Mouse (Mus musculus): ENCODE results near the gene Fam161b. TPM values are rescaled to one million over a fixed set of nuclear protein-coding genes. Genes with fewer than 3 reads are reported as not detected.

Gene Fam161b
- total RNA-seq, 2 experiments from 2014 or later, result 7.8 to 10.0 TPM

Other genes with a start within 250 kb of the Fam161b start
- 10 to 100 TPM in 1 of 2 experiments, 1 to 10 TPM in 1; 9.4 to 10.5 TPM for gene Dnal1, start 247.5 kb downstream of the Fam161b start, total RNA-seq (2021)
- under 1 TPM; 0.17 to 0.31 TPM for gene Pnma1, start 213.3 kb downstream of the Fam161b start, total RNA-seq (2021)
- gene Elmsan1, start 143.0 kb downstream of the Fam161b start, total RNA-seq (2021), result 10 to 100 TPM; 15.7 to 16.9 TPM
- gene Ptgr2, start 76.6 kb downstream of the Fam161b start, total RNA-seq (2021), result 100 to 1,000 TPM; 178 to 179 TPM
- gene Zfp410, start 45.0 kb downstream of the Fam161b start, total RNA-seq (2021), result 10 to 100 TPM; 30.6 to 31.7 TPM
- 100 to 1,000 TPM in 1 of 2 experiments, 10 to 100 TPM in 1; 93.8 to 100 TPM for gene Coq6, start 176 bp downstream of the Fam161b start, total RNA-seq (2021)
- 10 to 100 TPM; 52.4 to 56.6 TPM for gene Entpd5, start 47.2 kb upstream of the Fam161b start, total RNA-seq (2021)
- gene Bbof1, start 47.2 kb upstream of the Fam161b start, total RNA-seq (2021), result 1 to 10 TPM; 1.7 to 1.9 TPM
- gene Rnf113a2, start 55.4 kb upstream of the Fam161b start, total RNA-seq (2021), result 1 to 10 TPM; 7.4 to 10.0 TPM
- gene Aldh6a1, start 89.2 kb upstream of the Fam161b start, total RNA-seq (2021), result 100 to 1,000 TPM in 1 of 2 experiments, 10 to 100 TPM in 1; 91.0 to 111 TPM
- 10 to 100 TPM in 1 of 2 experiments, 1 to 10 TPM in 1; 9.7 to 10.6 TPM for gene Lin52, start 89.6 kb upstream of the Fam161b start, total RNA-seq (2021)
- gene Vsx2, start 207.9 kb upstream of the Fam161b start, total RNA-seq (2021), result under 1 TPM in 1 of 2 experiments, not detected in 1; 0.07 TPM